Mouse (Mus musculus) midbrain, embryonic 13.5 days (tissue): ENCODE data around the gene Ifrd2. TPM values are rescaled to one million over a fixed set of nuclear protein-coding genes. Genes with fewer than 3 reads are reported as not detected.

Experiments
- ATAC-seq: fragments of 200-750 bp; cut with Nextera tagmentation; 2 replicates; pipeline ENCODE4 v1.8.0; 2017; ENCODE audit warnings: mild to moderate bottlenecking, moderate TSS enrichment, moderate library complexity
- H3K27ac ChIP-seq: fragments of 300-500 bp; sonication (generic); 2 replicates; pipeline ENCODE4 v1.5.1; 2015; ENCODE audit warnings: inconsistent platforms, mild to moderate bottlenecking, moderate library complexity
- H3K27me3 ChIP-seq: fragments of 300-500 bp; sonication (generic); 2 replicates; pipeline ENCODE4 v1.6.1; 2015; ENCODE audit warnings: mild to moderate bottlenecking, inconsistent platforms
- H3K36me3 ChIP-seq: fragments of 300-500 bp; sonication (generic); 2 replicates; pipeline ENCODE4 v1.6.1; 2015; ENCODE audit warnings: mild to moderate bottlenecking, inconsistent platforms
- H3K4me1 ChIP-seq: fragments of 300-500 bp; sonication (generic); replicated peaks from 2 replicates; pipeline ENCODE4 v1.6.1; 2015; ENCODE audit warnings: inconsistent platforms
- H3K4me2 ChIP-seq: fragments of 300-500 bp; sonication (generic); replicated peaks from 2 replicates; pipeline ENCODE4 v1.6.1; 2015; ENCODE audit warnings: moderate library complexity, mild to moderate bottlenecking, inconsistent platforms
- H3K4me3 ChIP-seq: fragments of 300-500 bp; sonication (generic); replicated peaks from 2 replicates; pipeline ENCODE4 v1.5.1; 2015; ENCODE audit warnings: mild to moderate bottlenecking, inconsistent platforms
- H3K9ac ChIP-seq: fragments of 300-500 bp; sonication (generic); replicated peaks from 2 replicates; pipeline ENCODE4 v1.6.1; 2015; ENCODE audit warnings: mild to moderate bottlenecking, inconsistent platforms
- H3K9me3 ChIP-seq: fragments of 300-500 bp; sonication (generic); 2 replicates; pipeline ENCODE4 v1.6.1; 2016; ENCODE audit warnings: mild to moderate bottlenecking, inconsistent platforms
- WGBS: fragments of 180-500 bp; shearing (Covaris S2); methylation state at CpG from one replicate; pipeline ENCODE4 v1.1.7; 2015; 5-methylcytosine and 5-hydroxymethylcytosine counted together
- polyA plus RNA-seq: library from polyadenylated mRNA; unstranded; fragments of >200 nt; fragmentation: Nextera tagmentation; extraction: Ambion mirVana; gene quantifications from 2 replicates; pipeline ENCODE4 v1.2.1, GENCODE M21; 2015

Gene Ifrd2
- polyA plus RNA-seq, 1 experiment from 2014 or later = 14.7 TPM

DNA sequence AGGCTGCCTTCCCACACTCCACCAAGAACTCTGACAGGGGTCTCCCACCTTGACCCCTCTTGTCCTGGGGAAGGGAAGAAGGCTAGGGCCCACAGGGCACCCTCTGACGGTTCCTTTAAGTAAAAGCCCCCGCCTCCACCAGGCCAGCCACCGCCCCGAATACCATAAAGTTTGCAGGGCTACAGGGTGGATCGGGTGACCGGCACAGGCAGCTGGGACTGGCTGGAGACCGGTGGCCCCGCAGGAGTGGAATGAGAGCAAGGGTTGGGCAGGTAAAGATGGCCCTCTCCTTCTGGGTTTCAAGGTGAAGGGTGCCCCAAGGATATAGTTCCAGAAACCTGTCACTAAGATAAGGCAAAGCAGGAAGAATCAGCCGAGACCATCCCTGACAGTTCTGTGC lies 19.1 kb downstream of the Ifrd2 start:
- H3K36me3 ChIP-seq = no peaks in the 10 kb centered on the region
- WGBS = 18% methylated on average over 9 of the region's 9 CpGs
- H3K27ac ChIP-seq = no peak overlapping the region
- no peaks in the 10 kb centered on the region for H3K27me3 ChIP-seq
- H3K4me3 ChIP-seq = no peak overlapping the region
- H3K4me1 ChIP-seq = peaks cover 64% of the 10 kb centered on the region
- H3K9me3 ChIP-seq = no peaks in the 10 kb centered on the region
- no peak for ATAC-seq
- H3K9ac ChIP-seq = no peak overlapping the region
- H3K4me2 ChIP-seq = no peak overlapping the region

DNA sequence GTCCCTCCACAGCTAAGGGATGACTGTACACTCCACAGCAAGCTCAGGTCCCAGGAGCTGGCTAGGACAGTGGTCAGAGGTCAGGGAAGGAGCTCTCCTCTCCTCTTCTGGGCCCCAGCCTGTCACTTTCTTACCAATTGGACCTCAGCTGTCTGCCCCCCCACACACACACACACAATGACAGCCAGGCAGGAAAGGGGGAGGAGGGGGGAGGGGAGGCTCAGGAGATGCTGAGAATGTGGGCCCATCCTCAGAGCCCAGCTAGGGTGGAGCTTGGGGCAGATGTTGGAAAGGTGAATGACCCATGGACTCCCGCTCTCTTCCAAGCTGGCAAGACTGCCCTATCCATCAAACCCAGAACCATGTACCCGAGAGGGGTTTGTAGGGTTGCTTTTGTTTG lies 19.6 kb downstream of the Ifrd2 start:
- H3K9me3 ChIP-seq = no peaks in the 10 kb centered on the region
- WGBS = 78% methylated on average over 2 of the region's 2 CpGs
- no peaks in the 10 kb centered on the region for H3K27me3 ChIP-seq
- peaks cover 69% of the 10 kb centered on the region for H3K4me1 ChIP-seq
- H3K27ac ChIP-seq = no peak overlapping the region
- no peak overlapping the region for H3K4me3 ChIP-seq
- H3K4me2 ChIP-seq = no peak overlapping the region
- ATAC-seq = no peak
- H3K9ac ChIP-seq = no peak overlapping the region
- H3K36me3 ChIP-seq = no peaks in the 10 kb centered on the region

DNA sequence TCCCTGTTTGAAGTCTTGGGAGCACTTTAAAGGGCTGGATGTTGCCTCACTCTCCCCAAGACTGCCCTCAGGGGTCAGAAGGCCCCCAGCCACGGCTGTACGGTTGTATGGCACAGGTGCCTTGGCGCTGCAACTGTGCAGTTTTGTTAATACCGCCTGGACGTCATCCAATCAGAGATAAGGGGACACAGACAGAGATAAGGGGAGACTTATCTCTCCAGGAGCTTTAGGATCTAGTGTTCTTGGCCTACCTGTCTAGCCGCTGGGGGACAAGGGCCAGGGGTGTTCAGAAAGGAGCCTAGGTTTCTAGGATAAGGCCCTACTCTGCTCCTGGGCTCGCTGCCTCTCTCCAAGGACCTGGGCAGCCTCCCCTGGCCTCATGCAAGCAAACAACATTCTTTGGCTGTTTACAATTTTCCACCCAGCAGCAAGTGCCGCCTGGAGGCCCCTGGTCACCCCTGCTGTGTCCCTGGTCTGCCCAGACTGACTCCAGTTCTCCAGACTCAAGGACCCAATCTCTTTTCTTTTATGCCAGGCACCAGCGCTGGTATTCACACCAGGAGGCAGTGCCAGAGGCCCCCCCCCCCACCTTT lies 20.3 kb downstream of the Ifrd2 start:
- Histone ChIP-seq H3K4me2 (no peak overlapping the region), H3K27me3 (no peaks in the 10 kb centered on the region), H3K4me1 (peaks cover 66% of the 10 kb centered on the region), H3K27ac (no peak overlapping the region), H3K36me3 (no peaks in the 10 kb centered on the region), H3K9ac (no peak overlapping the region), H3K4me3 (no peak overlapping the region), H3K9me3 (no peaks in the 10 kb centered on the region)
- ATAC-seq = no peak
- WGBS = 60% methylated on average over 9 of the region's 9 CpGs

DNA sequence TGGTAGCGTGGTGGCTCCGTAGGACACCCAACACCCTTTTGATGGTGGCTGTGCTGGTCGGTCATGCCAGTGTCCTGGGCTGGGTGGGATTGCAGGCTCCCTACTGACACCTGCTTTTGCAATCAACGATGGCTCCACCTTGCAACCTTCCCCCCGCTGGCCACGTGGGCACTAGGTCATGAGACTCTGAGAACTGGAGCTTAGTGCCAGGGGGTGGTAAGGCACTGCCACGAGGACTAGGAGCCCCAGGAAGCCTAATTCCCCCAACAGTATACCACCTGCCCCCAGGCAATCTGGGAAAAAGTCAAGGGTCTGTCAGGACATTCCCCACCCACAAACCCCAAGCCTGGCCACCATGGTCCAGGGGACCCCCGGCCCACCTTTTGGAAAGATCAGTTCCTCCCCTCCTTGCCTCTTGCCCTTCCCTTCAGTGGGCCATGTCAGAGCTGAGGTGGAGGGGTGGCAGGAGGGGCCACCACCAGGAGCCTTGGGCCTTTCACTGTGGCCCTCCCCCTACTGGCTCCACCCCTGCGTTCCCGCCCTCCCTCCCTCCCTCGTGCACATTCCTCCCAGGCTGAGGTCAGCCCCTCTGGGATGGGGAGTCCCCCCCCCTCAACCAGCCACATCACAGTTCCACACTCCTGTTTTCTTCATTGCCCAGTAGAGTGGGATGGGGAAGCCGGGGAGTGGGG lies 21.4 kb downstream of the Ifrd2 start, which contains the start of gene Sema3b:
Sema3b (minus strand) TSS at position 489 of the 692 bp plus-strand sequence.
- peaks cover 4% of the 10 kb centered on the region for H3K36me3 ChIP-seq
- no peak within 1 kb of the TSS for H3K27ac ChIP-seq
- 39% methylated on average over 12 of the region's 12 CpGs for WGBS
- peaks cover 71% of the 10 kb centered on the region for H3K4me1 ChIP-seq
- no peak within 1 kb of the TSS for H3K9ac ChIP-seq
- ATAC-seq = no peak
- H3K27me3 ChIP-seq = no peaks in the 10 kb centered on the region
- no peaks in the 10 kb centered on the region for H3K9me3 ChIP-seq
- H3K4me2 ChIP-seq = no peak within 1 kb of the TSS
- H3K4me3 ChIP-seq = no peak within 1 kb of the TSS

DNA sequence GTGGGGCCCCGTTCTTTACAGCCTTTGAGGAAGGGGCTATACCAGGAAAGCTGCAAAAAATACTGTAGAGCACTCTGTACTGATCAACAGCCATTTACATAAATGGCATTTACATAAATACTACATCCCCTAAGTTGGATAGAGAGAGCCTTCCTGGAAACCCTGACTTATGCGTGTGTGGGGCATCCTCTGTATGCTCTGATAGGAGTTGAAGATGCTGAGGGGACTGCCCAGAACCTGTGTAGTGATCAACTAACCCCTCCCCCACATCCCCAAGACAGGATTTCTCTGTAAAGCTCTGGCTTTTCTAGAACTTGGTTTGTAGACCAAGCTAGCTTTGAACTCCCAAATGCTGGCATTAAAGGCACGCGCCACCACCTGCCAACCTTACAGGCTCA lies 22.0 kb downstream of the Ifrd2 start:
- H3K9ac ChIP-seq = no peak overlapping the region
- H3K4me2 ChIP-seq = no peak overlapping the region
- H3K27ac ChIP-seq = no peak overlapping the region
- no peak for ATAC-seq
- H3K4me1 ChIP-seq = peaks cover 67% of the 10 kb centered on the region
- no peaks in the 10 kb centered on the region for H3K27me3 ChIP-seq
- H3K4me3 ChIP-seq = no peak overlapping the region
- 62% methylated on average over 4 of the region's 4 CpGs for WGBS
- peaks cover 9% of the 10 kb centered on the region for H3K36me3 ChIP-seq
- no peaks in the 10 kb centered on the region for H3K9me3 ChIP-seq

DNA sequence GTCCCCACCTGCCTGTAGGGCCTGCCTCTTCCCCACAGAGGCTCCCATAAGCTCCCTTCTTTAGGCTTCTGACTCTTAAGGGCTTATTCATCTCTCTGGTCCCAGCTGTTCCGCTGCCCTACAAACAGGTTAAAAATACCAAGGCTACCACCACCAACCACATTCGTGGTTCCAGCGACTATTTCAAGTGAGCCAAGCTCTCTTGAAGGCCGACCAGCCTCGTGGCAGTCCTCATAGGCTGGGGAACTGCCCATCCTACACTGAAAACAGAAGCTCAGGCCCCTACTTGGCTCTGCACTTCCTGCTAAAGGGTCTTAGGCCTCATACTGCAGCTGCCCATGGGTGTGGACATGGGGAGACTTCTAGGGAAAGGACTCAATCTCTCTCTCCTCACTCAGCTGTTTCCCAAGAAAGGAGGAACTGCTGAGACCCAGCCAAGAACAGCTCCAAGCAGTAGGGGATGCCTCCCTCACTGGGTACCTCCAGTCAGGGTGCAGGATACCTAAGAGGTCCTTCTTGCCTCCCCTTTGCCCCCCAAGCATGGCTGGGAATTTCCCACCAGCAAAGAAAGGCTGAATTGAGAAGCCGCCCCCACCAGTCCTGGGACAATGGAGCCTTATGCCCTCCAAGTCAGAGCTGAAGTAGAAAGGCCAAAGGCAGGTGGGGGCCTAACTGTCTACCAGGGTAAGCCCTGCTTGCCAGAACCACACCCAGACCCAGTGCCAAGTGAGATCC lies 24.2 kb downstream of the Ifrd2 start:
- no peaks in the 10 kb centered on the region for H3K9me3 ChIP-seq
- H3K4me1 ChIP-seq = peaks cover 57% of the 10 kb centered on the region
- no peaks in the 10 kb centered on the region for H3K27me3 ChIP-seq
- H3K36me3 ChIP-seq = peaks cover 31% of the 10 kb centered on the region
- peak overlapping the region; percentile 99 for H3K27ac ChIP-seq
- 75% methylated on average over 6 of the region's 6 CpGs for WGBS
- no peak for ATAC-seq
- H3K4me2 ChIP-seq = peak overlapping the region; percentile 62
- H3K9ac ChIP-seq = peak overlapping the region; percentile 80
- peak overlapping the region; percentile 33; the same call in 1 of the 2 replicates for H3K4me3 ChIP-seq

DNA sequence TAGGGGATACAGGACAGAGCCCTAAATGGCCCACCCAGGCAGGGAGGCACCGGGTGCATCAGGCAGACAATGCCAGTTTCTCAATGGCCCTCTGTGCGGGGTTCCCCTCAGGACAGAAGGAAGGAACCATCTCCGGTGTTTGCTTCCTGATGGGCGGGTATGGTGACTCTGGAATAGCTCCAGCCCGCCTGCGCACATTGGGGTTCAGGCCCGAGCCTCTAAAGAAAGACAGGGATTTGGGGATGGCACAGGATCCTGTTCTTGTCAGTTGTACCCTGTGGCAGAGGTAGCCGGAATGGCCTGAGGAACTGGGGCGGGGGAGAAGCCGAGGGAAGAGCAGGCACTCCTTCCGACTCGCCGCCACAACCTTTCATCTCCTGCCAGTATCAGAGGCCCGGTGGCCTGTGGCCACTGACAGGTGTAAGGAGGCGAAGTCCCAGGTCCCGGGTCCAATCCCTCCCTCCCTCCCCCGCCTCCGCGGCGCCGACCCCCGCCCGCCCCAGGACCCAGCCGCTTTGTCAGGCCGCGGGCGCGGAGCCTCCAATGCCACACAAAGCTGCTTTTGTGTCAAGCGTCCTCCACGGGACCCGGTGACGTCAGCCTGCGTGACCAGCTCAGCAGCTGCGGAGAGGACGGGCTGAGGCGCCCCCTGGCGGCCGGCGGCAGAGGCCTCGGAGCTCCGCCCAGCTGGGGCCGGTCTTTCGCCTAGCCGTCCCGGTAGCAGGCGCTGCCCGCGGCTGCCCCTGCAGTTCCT lies 24.9 kb downstream of the Ifrd2 start:
- H3K9ac ChIP-seq = peak overlapping the region; percentile 80
- H3K4me2 ChIP-seq = peak overlapping the region; percentile 62
- peak overlapping the region; percentile 33 for H3K4me3 ChIP-seq
- WGBS = 1% methylated on average over 45 of the region's 48 CpGs
- H3K27ac ChIP-seq = peak overlapping the region; percentile 99
- H3K36me3 ChIP-seq = peaks cover 38% of the 10 kb centered on the region
- no peaks in the 10 kb centered on the region for H3K27me3 ChIP-seq
- H3K9me3 ChIP-seq = no peaks in the 10 kb centered on the region
- H3K4me1 ChIP-seq = peaks cover 51% of the 10 kb centered on the region
- ATAC-seq = peak; percentile 94

DNA sequence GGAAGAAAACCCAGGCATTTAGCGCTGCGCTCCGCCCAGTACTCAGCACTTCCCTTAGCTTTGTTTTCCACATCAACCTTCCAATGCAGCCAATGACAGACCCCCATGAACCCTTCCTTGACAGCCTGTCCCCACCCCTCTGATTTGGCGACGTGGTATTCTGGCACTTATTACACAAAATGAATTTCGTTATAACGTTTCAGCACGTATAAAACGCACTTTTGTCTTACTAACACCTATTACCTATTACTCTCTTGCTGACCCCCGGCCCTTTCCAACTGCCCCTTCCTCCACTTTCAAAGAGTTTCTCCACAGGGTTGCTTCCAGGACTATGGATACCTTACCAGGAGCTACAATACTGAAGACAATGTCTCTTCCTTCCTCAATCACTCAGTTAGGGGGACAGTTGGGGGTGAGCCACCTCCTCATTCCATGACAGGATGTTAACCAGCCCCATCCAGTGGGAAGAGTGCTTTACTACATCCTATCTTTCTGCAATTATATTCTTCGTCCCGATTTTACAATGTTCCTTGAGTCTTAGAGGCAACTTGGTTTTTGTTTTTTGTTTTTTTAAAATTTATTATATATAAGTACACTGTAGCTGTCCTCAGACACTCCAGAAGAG lies 25.6 kb downstream of the Ifrd2 start:
- H3K9ac ChIP-seq = no peak overlapping the region
- peaks cover 45% of the 10 kb centered on the region for H3K4me1 ChIP-seq
- peak overlapping the region; percentile 99 for H3K27ac ChIP-seq
- H3K36me3 ChIP-seq = peaks cover 45% of the 10 kb centered on the region
- no peaks in the 10 kb centered on the region for H3K27me3 ChIP-seq
- peak; percentile 29; the same call in 1 of the 2 replicates for ATAC-seq
- H3K4me2 ChIP-seq = peak overlapping the region; percentile 62
- WGBS = 11% methylated on average over 12 of the region's 12 CpGs
- no peaks in the 10 kb centered on the region for H3K9me3 ChIP-seq
- peak overlapping the region; percentile 33 for H3K4me3 ChIP-seq

DNA sequence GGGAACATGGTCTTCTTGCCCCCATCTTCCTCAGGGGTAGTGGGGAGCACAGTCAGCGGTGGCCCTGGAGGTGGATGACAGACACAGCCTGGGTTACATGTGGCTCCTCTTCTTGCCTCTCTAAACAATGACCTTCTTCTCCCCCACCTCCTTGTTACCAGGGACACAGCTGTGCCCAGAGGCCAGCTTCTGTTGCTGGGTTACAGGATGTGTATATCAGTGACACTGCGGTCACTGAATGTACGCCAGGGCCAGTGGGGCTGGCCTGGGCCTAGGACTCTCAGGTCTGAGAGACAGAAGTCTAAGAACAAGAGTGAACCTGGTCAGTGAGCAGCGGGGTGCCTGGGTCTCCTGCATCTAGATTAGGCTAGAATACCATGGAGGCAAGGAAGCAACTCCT lies 27.6 kb downstream of the Ifrd2 start:
- H3K36me3 ChIP-seq = peaks cover 65% of the 10 kb centered on the region
- no peak overlapping the region for H3K4me3 ChIP-seq
- ATAC-seq = no peak
- 53% methylated on average over 4 of the region's 4 CpGs for WGBS
- H3K4me1 ChIP-seq = peaks cover 46% of the 10 kb centered on the region
- H3K27ac ChIP-seq = peak overlapping the region; percentile 99
- H3K4me2 ChIP-seq = no peak overlapping the region
- peak overlapping the region; percentile 10 for H3K9ac ChIP-seq
- no peaks in the 10 kb centered on the region for H3K27me3 ChIP-seq
- H3K9me3 ChIP-seq = no peaks in the 10 kb centered on the region

DNA sequence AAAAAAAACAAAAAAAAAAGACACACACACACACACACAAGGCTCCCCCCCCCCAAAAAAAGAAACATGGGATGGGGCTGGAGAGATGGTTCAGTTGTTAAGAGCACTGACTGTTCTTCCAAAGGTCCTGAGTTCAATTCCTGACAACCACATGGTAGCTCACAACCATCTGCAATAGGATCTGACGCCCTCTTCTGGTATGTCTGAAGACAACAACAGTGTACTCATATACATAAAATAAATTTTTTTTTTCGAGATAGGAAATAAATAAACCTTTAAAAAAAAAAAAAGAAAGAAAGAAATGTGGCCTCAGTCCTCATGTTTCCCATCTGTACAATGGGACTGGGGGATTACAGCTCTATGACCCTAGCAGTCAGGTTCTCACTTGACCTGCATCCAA lies 30.0 kb downstream of the Ifrd2 start:
- 90% methylated on average over 2 of the region's 2 CpGs for WGBS
- H3K27ac ChIP-seq = no peak overlapping the region
- no peak overlapping the region for H3K9ac ChIP-seq
- peaks cover 77% of the 10 kb centered on the region for H3K36me3 ChIP-seq
- ATAC-seq = no peak
- H3K27me3 ChIP-seq = no peaks in the 10 kb centered on the region
- H3K4me1 ChIP-seq = peaks cover 33% of the 10 kb centered on the region
- no peak overlapping the region for H3K4me2 ChIP-seq
- no peaks in the 10 kb centered on the region for H3K9me3 ChIP-seq
- no peak overlapping the region for H3K4me3 ChIP-seq

DNA sequence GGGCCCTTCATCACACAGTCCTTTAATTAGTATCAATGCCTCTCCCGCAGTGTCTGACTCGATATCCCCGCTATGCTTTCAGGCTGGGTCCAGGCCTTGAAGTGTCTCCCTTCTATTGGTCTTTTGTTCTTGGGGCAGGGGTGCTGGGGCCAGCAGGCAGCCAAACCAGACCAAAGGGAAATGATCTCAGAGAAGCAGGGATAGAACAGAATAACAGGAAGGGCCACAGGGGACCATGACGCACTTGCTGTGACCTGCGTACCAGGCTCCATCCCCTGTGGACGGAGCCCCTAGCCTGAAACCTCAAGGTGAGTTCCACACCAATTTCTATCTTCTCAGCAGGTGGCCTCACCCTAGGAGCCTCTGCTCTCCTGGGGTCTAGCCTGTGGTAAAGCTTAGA lies 30.7 kb downstream of the Ifrd2 start:
- 89% methylated on average over 6 of the region's 6 CpGs for WGBS

More for the DNA sequence above, 30.7 kb downstream of the Ifrd2 start:
- Histone ChIP-seq H3K27me3 (no peaks in the 10 kb centered on the region), H3K4me3 (no peak overlapping the region), H3K27ac (peak overlapping the region; percentile 32; the same call in 1 of the 2 replicates), H3K4me1 (peaks cover 29% of the 10 kb centered on the region), H3K4me2 (no peak overlapping the region), H3K9me3 (no peaks in the 10 kb centered on the region), H3K36me3 (peaks cover 84% of the 10 kb centered on the region), H3K9ac (no peak overlapping the region)
- no peak for ATAC-seq
